Mouse (Mus musculus): ENCODE results near the gene Pdss2. TPM values are rescaled to one million over a fixed set of nuclear protein-coding genes. Genes with fewer than 3 reads are reported as not detected.
A peak's percentile ranks its signal among the peaks of the same experiment; 100 is the strongest.

Gene Pdss2
- polyA plus RNA-seq, 1 experiment from 2014 or later = 17.8 TPM

- Histone ChIP-seq H3K4me2 (replicated peaks) (no peak overlapping the region), H3K36me3 (no peaks in the 10 kb centered on the region), H3K4me3 (replicated peaks) (no peak overlapping the region), H3K9me3 (no peaks in the 10 kb centered on the region), H3K27ac (no peak overlapping the region), H3K9ac (replicated peaks) (no peak overlapping the region), H3K4me1 (replicated peaks) (peaks cover 12% of the 10 kb centered on the region), H3K27me3 (no peaks in the 10 kb centered on the region)
- WGBS = 89% methylated on average over 1 of the region's 1 CpGs
- ATAC-seq = no peak
Measured at GRCm38 (mm10) chr10:43454219-43454618, 232.9 kb downstream of the Pdss2 start.

- Histone ChIP-seq H3K36me3 (no peaks in the 10 kb centered on the region), H3K27me3 (no peaks in the 10 kb centered on the region), H3K27ac (no peak overlapping the region), H3K9me3 (no peaks in the 10 kb centered on the region), H3K9ac (replicated peaks) (no peak overlapping the region), H3K4me3 (replicated peaks) (no peak overlapping the region), H3K4me2 (replicated peaks) (no peak overlapping the region), H3K4me1 (replicated peaks) (peaks cover 12% of the 10 kb centered on the region)
- 98% methylated on average over 3 of the region's 3 CpGs for WGBS
- no peak for ATAC-seq
Measured at GRCm38 (mm10) chr10:43454671-43455070, 233.4 kb downstream of the Pdss2 start.

- ATAC-seq = no peak
- 86% methylated on average over 5 of the region's 5 CpGs for whole genome bisulfite sequencing
Measured at GRCm38 (mm10) chr10:43462821-43463220, 241.5 kb downstream of the Pdss2 start.

GRCm38 (mm10) chr10:43463227-43463626, 241.9 kb downstream of the Pdss2 start:
- no peak for ATAC-seq
- Histone ChIP-seq H3K9ac (replicated peaks) (no peak overlapping the region), H3K9me3 (no peaks in the 10 kb centered on the region), H3K27ac (no peak overlapping the region), H3K4me1 (replicated peaks) (no peaks in the 10 kb centered on the region), H3K4me2 (replicated peaks) (no peak overlapping the region), H3K27me3 (no peaks in the 10 kb centered on the region), H3K36me3 (no peaks in the 10 kb centered on the region), H3K4me3 (replicated peaks) (no peak overlapping the region)
- WGBS = 79% methylated on average over 3 of the region's 3 CpGs

More at GRCm38 (mm10) chr10:43462821-43463220, 241.5 kb downstream of the Pdss2 start:
- Histone ChIP-seq H3K4me1 (replicated peaks) (no peaks in the 10 kb centered on the region), H3K4me3 (replicated peaks) (no peak overlapping the region), H3K36me3 (no peaks in the 10 kb centered on the region), H3K9me3 (no peaks in the 10 kb centered on the region), H3K27ac (no peak overlapping the region), H3K9ac (replicated peaks) (no peak overlapping the region), H3K4me2 (replicated peaks) (no peak overlapping the region), H3K27me3 (no peaks in the 10 kb centered on the region)

- ATAC-seq = no peak
- Histone ChIP-seq H3K27ac (no peak overlapping the region), H3K9ac (replicated peaks) (no peak overlapping the region), H3K9me3 (no peaks in the 10 kb centered on the region), H3K4me3 (replicated peaks) (no peak overlapping the region), H3K4me1 (replicated peaks) (no peaks in the 10 kb centered on the region), H3K27me3 (no peaks in the 10 kb centered on the region), H3K36me3 (no peaks in the 10 kb centered on the region), H3K4me2 (replicated peaks) (no peak overlapping the region)
- WGBS = 98% methylated on average over 2 of the region's 2 CpGs
Measured at GRCm38 (mm10) chr10:43466223-43466622, 244.9 kb downstream of the Pdss2 start.

GRCm38 (mm10) chr10:43467659-43468058, 246.4 kb downstream of the Pdss2 start:
- no peaks in the 10 kb centered on the region for H3K27me3 ChIP-seq
- H3K4me3 ChIP-seq (replicated peaks) = no peak overlapping the region
- no peak overlapping the region for H3K27ac ChIP-seq
- no peak for ATAC-seq
- WGBS = 43% methylated on average over 13 of the region's 13 CpGs
- H3K9ac ChIP-seq (replicated peaks) = no peak overlapping the region
- no peaks in the 10 kb centered on the region for H3K4me1 ChIP-seq (replicated peaks)
- H3K4me2 ChIP-seq (replicated peaks) = no peak overlapping the region
- no peaks in the 10 kb centered on the region for H3K9me3 ChIP-seq
- no peaks in the 10 kb centered on the region for H3K36me3 ChIP-seq

- no peaks in the 10 kb centered on the region for H3K4me1 ChIP-seq (replicated peaks)
- H3K4me3 ChIP-seq (replicated peaks) = no peak overlapping the region
- no peak overlapping the region for H3K9ac ChIP-seq (replicated peaks)
- H3K9me3 ChIP-seq = no peaks in the 10 kb centered on the region
- H3K36me3 ChIP-seq = no peaks in the 10 kb centered on the region
- ATAC-seq = no peak
- H3K27me3 ChIP-seq = no peaks in the 10 kb centered on the region
- WGBS = 92% methylated on average over 6 of the region's 6 CpGs
- H3K4me2 ChIP-seq (replicated peaks) = no peak overlapping the region
- H3K27ac ChIP-seq = no peak overlapping the region
Measured at GRCm38 (mm10) chr10:43468293-43468692, 247.0 kb downstream of the Pdss2 start.

- Histone ChIP-seq H3K9me3 (no peaks in the 10 kb centered on the region), H3K4me2 (replicated peaks) (no peak overlapping the region), H3K36me3 (no peaks in the 10 kb centered on the region), H3K9ac (replicated peaks) (no peak overlapping the region), H3K27ac (no peak overlapping the region), H3K27me3 (no peaks in the 10 kb centered on the region), H3K4me1 (replicated peaks) (peaks cover 19% of the 10 kb centered on the region), H3K4me3 (replicated peaks) (no peak overlapping the region)
- WGBS = 57% methylated on average over 4 of the region's 4 CpGs
- no peak for ATAC-seq
Measured at GRCm38 (mm10) chr10:43475376-43475775, 254.1 kb downstream of the Pdss2 start.

- H3K4me3 ChIP-seq (replicated peaks) = peak overlapping the region; percentile 80
- 3% methylated on average over 9 of the region's 9 CpGs for WGBS
- no peaks in the 10 kb centered on the region for H3K36me3 ChIP-seq
- peak overlapping the region; percentile 89 for H3K4me2 ChIP-seq (replicated peaks)
- peak overlapping the region; percentile 98 for H3K27ac ChIP-seq
- no peaks in the 10 kb centered on the region for H3K27me3 ChIP-seq
- ATAC-seq = no peak
- H3K4me1 ChIP-seq (replicated peaks) = peaks cover 40% of the 10 kb centered on the region
- peak overlapping the region; percentile 92; the same call in 1 of the 2 replicates for H3K9ac ChIP-seq (replicated peaks)
- H3K9me3 ChIP-seq = no peaks in the 10 kb centered on the region
Measured at GRCm38 (mm10) chr10:43477459-43477858, 256.2 kb downstream of the Pdss2 start.

GRCm38 (mm10) chr10:43477865-43478681, 256.8 kb downstream of the Pdss2 start:
- under 1% methylated on average over 42 of the region's 42 CpGs for WGBS
- H3K4me1 ChIP-seq (replicated peaks) = peaks cover 44% of the 10 kb centered on the region
- H3K27ac ChIP-seq = peak overlapping the region; percentile 98
- peak overlapping the region; percentile 89 for H3K4me2 ChIP-seq (replicated peaks)
- no peaks in the 10 kb centered on the region for H3K36me3 ChIP-seq
- H3K27me3 ChIP-seq = no peaks in the 10 kb centered on the region
- no peaks in the 10 kb centered on the region for H3K9me3 ChIP-seq
- peak; percentile 40 for ATAC-seq
- peak overlapping the region; percentile 92 for H3K9ac ChIP-seq (replicated peaks)
- H3K4me3 ChIP-seq (replicated peaks) = peak overlapping the region; percentile 80

GRCm38 (mm10) chr10:43478751-43479435, 257.6 kb downstream of the Pdss2 start, which contains the start of gene Bend3:
Gene Bend3, plus strand, starts transcription at chr10:43478831.
- peak within 1 kb of the TSS; percentile 80 for H3K4me3 ChIP-seq (replicated peaks)
- no peaks in the 10 kb centered on the region for H3K27me3 ChIP-seq
- under 1% methylated on average over 59 of the region's 101 CpGs for WGBS
- peaks cover 51% of the 10 kb centered on the region for H3K4me1 ChIP-seq (replicated peaks)
- peak within 1 kb of the TSS; percentile 92 for H3K9ac ChIP-seq (replicated peaks)
- H3K4me2 ChIP-seq (replicated peaks) = peak within 1 kb of the TSS; percentile 89
- peak within 1 kb of the TSS; percentile 98 for H3K27ac ChIP-seq
- H3K36me3 ChIP-seq = no peaks in the 10 kb centered on the region
- peak; percentile 73 for ATAC-seq
- no peaks in the 10 kb centered on the region for H3K9me3 ChIP-seq

GRCm38 (mm10) chr10:43479436-43480157, 258.3 kb downstream of the Pdss2 start:
- Histone ChIP-seq H3K27ac (peak overlapping the region; percentile 98), H3K9ac (replicated peaks) (peak overlapping the region; percentile 92), H3K9me3 (no peaks in the 10 kb centered on the region), H3K4me3 (replicated peaks) (peak overlapping the region; percentile 80), H3K4me1 (replicated peaks) (peaks cover 51% of the 10 kb centered on the region), H3K36me3 (no peaks in the 10 kb centered on the region), H3K27me3 (no peaks in the 10 kb centered on the region), H3K4me2 (replicated peaks) (peak overlapping the region; percentile 89)
- WGBS = under 1% methylated on average over 76 of the region's 103 CpGs
- peak; percentile 85 for ATAC-seq

Measured in midbrain, embryonic 13.5 days (tissue).